Mouse (Mus musculus): ENCODE data around the gene Unkl. TPM values are rescaled to one million over a fixed set of nuclear protein-coding genes. Genes with fewer than 3 reads are reported as not detected.

Unkl gene
- polyA plus RNA-seq, 1 experiment from 2014 or later, result 8.3 TPM

DNA sequence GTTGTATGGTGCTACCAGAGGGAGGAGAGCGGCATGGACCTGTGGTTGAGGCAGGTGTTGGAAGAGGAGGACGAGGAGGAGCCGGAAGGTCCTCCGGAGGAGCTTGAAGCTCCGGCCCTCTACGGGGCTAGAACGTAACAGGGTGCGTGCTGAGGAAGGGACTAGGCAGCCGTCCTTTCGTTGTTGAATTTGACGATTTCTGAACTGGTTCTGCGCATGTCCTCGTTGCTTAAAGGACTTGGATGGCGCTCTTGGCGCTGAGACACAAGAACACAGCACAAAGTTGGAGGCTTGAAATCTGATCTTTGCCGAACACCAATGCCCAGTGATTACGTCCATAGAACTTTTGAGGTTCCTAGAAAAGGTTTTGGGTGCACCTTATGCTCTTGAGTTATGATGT is 3.2 kb upstream of the Unkl start:
- no peak for DNase-seq (ENCODE audit: extremely low spot score, low spot score)
- Histone ChIP-seq H3K27ac (peak overlapping the region; percentile 94), H3K27me3 (ENCODE audit: poor library complexity, severe bottlenecking) (no peaks in the 10 kb centered on the region; the same call in 1 of the 2 replicates), H3K9me3 (no peaks in the 10 kb centered on the region), H3K4me1 (peaks cover 56% of the 10 kb centered on the region), H3K4me3 (peak overlapping the region; percentile 79), H3K36me3 (replicated peaks) (peaks cover 13% of the 10 kb centered on the region; the same call in 1 of the 2 replicates)
- 10% methylated on average over 17 of the region's 17 CpGs for WGBS

DNA sequence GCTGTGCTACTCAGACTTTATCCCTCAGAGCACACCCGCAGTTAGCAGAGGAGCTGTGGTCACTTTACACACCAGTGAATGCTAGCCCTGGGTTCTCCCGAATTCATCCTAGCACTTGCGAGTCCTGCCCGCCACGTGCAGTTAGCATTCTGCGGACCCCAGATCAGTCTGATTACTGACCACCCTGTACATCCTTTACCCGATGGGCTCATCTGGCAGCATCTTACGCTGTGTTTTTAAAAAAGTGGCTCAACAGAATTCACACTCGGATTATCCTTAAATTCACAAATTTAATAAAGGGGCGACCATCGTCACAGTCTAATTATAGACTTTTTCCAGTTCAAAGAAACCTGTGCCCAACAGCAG is 430 bp upstream of the Unkl start:
- Histone ChIP-seq H3K27me3 (ENCODE audit: poor library complexity, severe bottlenecking) (no peaks in the 10 kb centered on the region), H3K4me1 (peaks cover 57% of the 10 kb centered on the region), H3K27ac (peak overlapping the region; percentile 92), H3K36me3 (replicated peaks) (peaks cover 29% of the 10 kb centered on the region), H3K9me3 (no peaks in the 10 kb centered on the region), H3K4me3 (peak overlapping the region; percentile 90)
- DNase-seq (ENCODE audit: extremely low spot score, low spot score), result no peak
- WGBS, result 6% methylated on average over 11 of the region's 11 CpGs

DNA sequence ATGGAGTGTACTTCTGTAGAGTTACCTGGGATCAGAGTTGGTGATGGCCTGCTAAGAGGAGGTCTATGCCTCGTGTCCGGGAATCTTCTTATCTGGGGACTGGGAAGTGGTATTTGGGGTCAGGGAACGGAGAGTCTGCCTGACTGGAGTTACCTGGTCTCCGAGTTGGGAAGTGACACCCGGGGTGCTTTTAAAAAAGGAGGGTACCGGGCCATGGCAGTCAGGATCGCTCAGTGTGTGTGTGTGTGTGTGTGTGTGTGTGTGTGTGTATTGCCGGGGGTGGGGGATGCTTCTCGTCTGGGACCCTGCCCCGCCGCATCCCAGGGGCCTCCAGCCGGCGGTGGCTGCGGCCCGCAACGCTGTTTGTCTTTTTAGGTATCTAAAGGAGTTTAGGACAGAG is 894 bp downstream of the Unkl start:
- Histone ChIP-seq H3K4me1 (peaks cover 47% of the 10 kb centered on the region), H3K27me3 (ENCODE audit: poor library complexity, severe bottlenecking) (no peaks in the 10 kb centered on the region), H3K36me3 (replicated peaks) (peaks cover 42% of the 10 kb centered on the region), H3K4me3 (peak overlapping the region; percentile 90), H3K27ac (peak overlapping the region; percentile 92), H3K9me3 (no peaks in the 10 kb centered on the region)
- WGBS, result 1% methylated on average over 16 of the region's 16 CpGs
- no peak for DNase-seq (ENCODE audit: extremely low spot score, low spot score)

DNA sequence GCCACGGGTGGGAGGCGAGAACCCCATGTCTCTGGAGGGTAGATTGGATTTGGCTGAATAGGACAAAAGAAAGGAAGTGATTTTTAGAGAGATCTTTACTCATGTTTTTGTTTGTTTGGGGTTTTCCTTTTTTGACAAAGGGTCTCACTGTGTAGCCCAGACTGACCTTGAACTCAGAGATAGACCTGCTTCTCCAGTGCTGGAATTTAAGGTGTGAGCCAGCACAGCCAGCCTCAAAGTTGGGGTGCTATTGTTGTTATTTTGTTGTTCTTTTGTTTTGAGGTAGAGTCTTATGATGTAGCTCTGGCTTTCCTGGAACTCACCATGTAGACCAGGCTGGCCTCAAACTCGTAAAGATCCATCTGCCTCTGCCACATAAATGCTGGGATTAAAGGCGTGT is 14.2 kb downstream of the Unkl start:
- Histone ChIP-seq H3K36me3 (replicated peaks) (peaks cover 70% of the 10 kb centered on the region), H3K9me3 (no peaks in the 10 kb centered on the region), H3K4me3 (no peak overlapping the region), H3K27me3 (ENCODE audit: poor library complexity, severe bottlenecking) (no peaks in the 10 kb centered on the region), H3K27ac (no peak overlapping the region), H3K4me1 (no peaks in the 10 kb centered on the region)
- WGBS, result 94% methylated on average over 4 of the region's 4 CpGs
- no peak for DNase-seq (ENCODE audit: extremely low spot score, low spot score)

DNA sequence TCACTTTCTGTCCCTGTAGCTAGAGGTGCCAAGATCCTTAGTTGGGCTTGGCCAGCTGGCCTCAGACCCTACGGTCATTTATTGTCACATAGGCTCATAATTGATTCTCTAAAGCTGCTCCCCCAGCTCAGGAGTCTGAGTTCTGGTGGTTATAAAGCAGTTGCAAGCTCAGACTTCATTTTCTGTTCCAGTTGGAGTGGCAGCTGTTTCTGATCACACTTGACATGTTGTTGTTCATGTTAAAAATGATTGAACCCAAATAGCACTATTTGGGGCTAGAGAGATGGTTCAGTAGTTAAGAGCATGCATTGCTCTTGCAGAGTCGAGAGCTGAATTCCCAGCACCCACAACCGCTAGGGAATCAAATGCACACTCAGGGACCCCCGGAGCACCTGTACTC is 21.8 kb downstream of the Unkl start:
- Histone ChIP-seq H3K27ac (no peak overlapping the region), H3K9me3 (no peaks in the 10 kb centered on the region), H3K4me3 (no peak overlapping the region), H3K36me3 (replicated peaks) (peaks cover 93% of the 10 kb centered on the region), H3K4me1 (no peaks in the 10 kb centered on the region), H3K27me3 (ENCODE audit: poor library complexity, severe bottlenecking) (no peaks in the 10 kb centered on the region)
- no peak for DNase-seq (ENCODE audit: extremely low spot score, low spot score)
- WGBS, result 93% methylated on average over 4 of the region's 4 CpGs

DNA sequence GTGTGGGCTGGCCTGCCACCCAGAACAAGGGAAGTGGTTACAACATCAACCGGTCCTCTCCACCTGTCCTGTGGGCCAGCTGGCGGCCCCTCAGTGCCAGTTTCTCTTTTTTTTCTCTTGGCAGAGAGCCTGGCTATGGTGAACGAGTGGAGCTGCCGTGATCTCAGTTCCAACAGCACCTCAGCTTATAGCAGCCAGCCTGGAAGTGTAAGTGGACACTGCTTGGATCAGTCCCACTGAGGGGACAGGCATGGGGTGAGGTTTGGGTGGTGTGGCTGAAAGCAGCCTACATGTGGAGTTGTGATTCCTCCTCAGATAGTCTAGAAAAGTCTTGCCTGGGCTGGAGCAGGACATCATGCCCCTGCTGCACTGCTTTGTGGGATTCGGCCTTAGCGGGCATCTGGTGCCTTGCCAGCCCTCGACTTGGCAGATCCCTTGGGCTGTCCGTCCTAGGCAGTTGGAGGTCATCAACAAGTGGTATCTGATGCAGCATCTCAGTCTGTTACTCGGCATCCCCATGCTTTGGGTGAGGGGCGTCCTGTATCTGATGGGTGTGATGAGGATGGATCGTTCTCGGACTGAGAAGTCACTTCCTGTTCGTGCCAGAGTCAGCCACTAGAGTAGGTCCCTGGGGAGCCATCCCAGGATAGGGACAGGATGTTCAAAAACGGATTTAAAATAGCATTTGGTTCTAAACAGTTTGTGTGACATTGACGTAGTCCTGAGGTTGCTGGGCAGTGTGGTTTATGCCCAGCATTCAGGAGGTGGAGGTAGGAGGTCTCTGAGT is 22.7 kb downstream of the Unkl start:
- Histone ChIP-seq H3K4me1 (no peaks in the 10 kb centered on the region), H3K27me3 (ENCODE audit: poor library complexity, severe bottlenecking) (no peaks in the 10 kb centered on the region), H3K4me3 (no peak overlapping the region), H3K27ac (no peak overlapping the region), H3K36me3 (replicated peaks) (peaks cover 93% of the 10 kb centered on the region), H3K9me3 (no peaks in the 10 kb centered on the region)
- WGBS, result 90% methylated on average over 15 of the region's 15 CpGs
- DNase-seq (ENCODE audit: extremely low spot score, low spot score), result no peak

DNA sequence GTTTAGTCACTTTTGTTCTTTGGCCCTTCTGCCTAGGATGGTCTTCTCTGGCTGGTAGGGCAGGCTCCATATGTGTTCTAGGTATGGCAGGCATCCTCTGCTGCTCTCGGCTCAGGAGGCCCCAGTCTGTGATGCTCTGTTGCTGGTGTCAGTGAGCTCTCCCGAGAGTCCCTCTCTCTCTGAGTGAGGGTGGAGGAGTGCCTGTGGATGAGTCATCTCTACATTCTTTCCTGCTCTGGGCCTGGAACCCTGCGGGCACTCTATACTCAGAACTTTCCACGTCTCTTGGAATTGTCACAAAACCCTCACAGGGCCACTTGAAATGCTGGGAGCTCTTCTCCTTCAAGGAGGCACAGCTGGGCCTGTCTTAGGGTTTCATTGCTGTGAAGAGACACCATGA is 23.5 kb downstream of the Unkl start:
- H3K27ac ChIP-seq, result no peak overlapping the region
- no peaks in the 10 kb centered on the region for H3K9me3 ChIP-seq
- H3K27me3 ChIP-seq (ENCODE audit: poor library complexity, severe bottlenecking), result no peaks in the 10 kb centered on the region
- peaks cover 92% of the 10 kb centered on the region for H3K36me3 ChIP-seq (replicated peaks)
- no peak for DNase-seq (ENCODE audit: extremely low spot score, low spot score)
- WGBS, result 93% methylated on average over 4 of the region's 4 CpGs
- H3K4me3 ChIP-seq, result no peak overlapping the region
- H3K4me1 ChIP-seq, result no peaks in the 10 kb centered on the region

DNA sequence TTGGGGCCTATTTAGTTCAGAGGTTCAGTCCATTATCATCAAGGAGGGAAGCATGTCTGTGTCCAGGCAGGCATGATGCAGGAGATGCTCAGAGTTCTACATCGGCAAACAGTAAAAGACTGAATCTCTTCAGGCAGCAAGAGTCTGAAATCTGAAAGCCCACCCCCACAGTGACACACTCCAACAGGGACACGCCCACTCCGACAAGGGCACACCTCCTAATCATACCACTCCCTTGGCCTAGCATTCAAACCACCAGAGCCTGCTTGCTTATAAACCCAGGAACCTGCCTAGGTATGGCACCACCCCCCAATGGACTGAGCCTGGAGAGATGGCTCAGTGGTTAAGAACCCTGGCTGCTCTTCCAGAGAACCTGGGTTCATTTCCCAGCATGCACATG is 27.2 kb downstream of the Unkl start:
- Histone ChIP-seq H3K9me3 (no peaks in the 10 kb centered on the region), H3K4me3 (no peak overlapping the region), H3K27ac (no peak overlapping the region), H3K27me3 (ENCODE audit: poor library complexity, severe bottlenecking) (0 out of 2 replicates have a peak, but pooled peaks cover under 1% of the 10 kb centered on the region), H3K36me3 (replicated peaks) (peaks cover 65% of the 10 kb centered on the region), H3K4me1 (no peaks in the 10 kb centered on the region)
- 87% methylated on average over 3 of the region's 3 CpGs for WGBS
- DNase-seq (ENCODE audit: extremely low spot score, low spot score), result no peak

DNA sequence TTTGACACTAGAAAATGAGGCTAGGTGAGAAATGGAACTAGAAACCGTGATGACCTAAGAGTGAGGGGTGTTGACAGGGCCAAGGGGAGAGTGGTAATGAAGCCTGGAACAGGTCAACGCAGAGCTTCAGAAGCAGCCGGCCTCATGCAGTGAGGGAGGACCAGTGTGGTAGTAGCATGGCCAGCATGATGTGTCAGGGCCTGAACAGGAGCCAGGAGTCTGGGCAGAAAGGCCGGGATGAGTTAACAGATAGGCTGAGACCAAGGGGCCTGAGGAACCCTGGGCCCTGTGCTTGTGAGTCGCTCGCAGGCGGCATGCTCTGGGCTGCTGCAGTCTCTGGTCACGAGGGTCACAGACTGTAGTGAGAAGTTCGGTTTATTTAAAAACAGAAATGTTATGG is 30.8 kb downstream of the Unkl start:
- no peaks in the 10 kb centered on the region for H3K9me3 ChIP-seq
- peaks cover 22% of the 10 kb centered on the region for H3K4me1 ChIP-seq
- no peak for DNase-seq (ENCODE audit: extremely low spot score, low spot score)
- peaks cover 35% of the 10 kb centered on the region for H3K36me3 ChIP-seq (replicated peaks)
- H3K27me3 ChIP-seq (ENCODE audit: poor library complexity, severe bottlenecking), result 0 out of 2 replicates have a peak, but pooled peaks cover 17% of the 10 kb centered on the region
- 92% methylated on average over 9 of the region's 9 CpGs for WGBS
- no peak overlapping the region for H3K27ac ChIP-seq
- H3K4me3 ChIP-seq, result no peak overlapping the region

DNA sequence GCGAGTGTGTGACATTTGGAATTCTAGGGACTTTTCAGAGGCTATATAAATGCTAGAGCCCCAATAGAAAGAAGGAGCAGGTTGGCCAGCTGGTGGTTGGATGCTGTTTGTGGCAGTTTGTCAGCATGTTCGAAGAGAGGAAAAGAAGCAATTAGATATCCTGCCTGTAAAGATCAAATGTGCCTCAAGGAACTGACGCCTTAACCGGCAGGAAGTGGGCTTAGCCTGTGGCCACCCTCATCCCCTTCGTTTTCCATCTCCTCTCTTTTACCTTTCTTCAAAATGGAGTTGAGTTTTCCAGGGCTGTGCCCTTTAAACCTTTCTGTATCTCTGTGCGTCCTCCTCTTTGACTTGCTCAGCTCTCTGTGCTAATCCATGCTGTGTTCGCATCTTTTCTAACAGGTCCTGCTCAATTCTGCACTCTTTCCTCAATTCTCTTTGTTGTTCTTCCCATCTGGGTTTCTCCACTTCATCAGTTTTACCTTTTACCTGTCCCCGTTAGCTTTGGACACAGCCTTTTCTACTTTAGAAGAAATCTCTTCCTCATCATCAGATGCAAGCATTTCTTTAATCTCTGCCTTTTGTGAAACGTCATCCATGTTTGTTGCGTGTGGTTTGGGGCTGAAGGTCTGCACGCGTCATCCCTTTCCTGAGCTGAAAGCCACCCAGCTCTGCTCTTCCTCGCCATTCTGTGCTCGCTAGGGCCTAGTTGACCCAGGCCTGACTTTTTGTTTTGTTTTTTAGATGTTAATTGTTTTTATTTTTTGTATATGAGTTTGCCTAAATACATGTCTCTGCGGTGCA is 31.5 kb downstream of the Unkl start:
- H3K4me1 ChIP-seq, result peaks cover 22% of the 10 kb centered on the region
- no peak overlapping the region for H3K4me3 ChIP-seq
- H3K36me3 ChIP-seq (replicated peaks), result peaks cover 28% of the 10 kb centered on the region
- H3K27ac ChIP-seq, result no peak overlapping the region
- no peaks in the 10 kb centered on the region for H3K9me3 ChIP-seq
- WGBS, result 92% methylated on average over 15 of the region's 15 CpGs
- H3K27me3 ChIP-seq (ENCODE audit: poor library complexity, severe bottlenecking), result 0 out of 2 replicates have a peak, but pooled peaks cover 17% of the 10 kb centered on the region
- no peak for DNase-seq (ENCODE audit: extremely low spot score, low spot score)

DNA sequence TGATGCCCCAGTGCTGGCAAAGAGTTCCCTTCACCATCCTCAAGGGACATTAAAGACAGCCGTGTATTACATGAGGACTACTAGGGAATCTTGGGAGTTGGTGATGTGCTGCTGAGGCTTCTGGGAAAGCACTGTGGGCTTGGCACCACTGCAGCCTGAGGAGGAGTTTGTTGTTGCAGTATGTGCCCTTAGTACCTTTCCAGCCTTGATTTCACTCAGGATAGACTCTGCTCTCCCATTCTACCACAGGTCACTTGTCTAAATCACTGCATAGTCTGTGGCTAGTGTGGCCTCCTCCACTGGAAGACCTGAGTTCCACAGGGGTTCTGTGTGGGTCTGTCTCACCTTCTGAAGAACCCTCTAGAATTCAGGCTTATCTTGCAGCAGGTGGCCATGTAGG is 32.5 kb downstream of the Unkl start:
- peaks cover 17% of the 10 kb centered on the region for H3K36me3 ChIP-seq (replicated peaks)
- 100% methylated on average over 1 of the region's 1 CpGs for WGBS
- H3K27ac ChIP-seq, result no peak overlapping the region
- H3K4me1 ChIP-seq, result peaks cover 22% of the 10 kb centered on the region
- no peak overlapping the region for H3K4me3 ChIP-seq
- no peaks in the 10 kb centered on the region for H3K9me3 ChIP-seq
- H3K27me3 ChIP-seq (ENCODE audit: poor library complexity, severe bottlenecking), result 0 out of 2 replicates have a peak, but pooled peaks cover 17% of the 10 kb centered on the region
- no peak for DNase-seq (ENCODE audit: extremely low spot score, low spot score)

DNA sequence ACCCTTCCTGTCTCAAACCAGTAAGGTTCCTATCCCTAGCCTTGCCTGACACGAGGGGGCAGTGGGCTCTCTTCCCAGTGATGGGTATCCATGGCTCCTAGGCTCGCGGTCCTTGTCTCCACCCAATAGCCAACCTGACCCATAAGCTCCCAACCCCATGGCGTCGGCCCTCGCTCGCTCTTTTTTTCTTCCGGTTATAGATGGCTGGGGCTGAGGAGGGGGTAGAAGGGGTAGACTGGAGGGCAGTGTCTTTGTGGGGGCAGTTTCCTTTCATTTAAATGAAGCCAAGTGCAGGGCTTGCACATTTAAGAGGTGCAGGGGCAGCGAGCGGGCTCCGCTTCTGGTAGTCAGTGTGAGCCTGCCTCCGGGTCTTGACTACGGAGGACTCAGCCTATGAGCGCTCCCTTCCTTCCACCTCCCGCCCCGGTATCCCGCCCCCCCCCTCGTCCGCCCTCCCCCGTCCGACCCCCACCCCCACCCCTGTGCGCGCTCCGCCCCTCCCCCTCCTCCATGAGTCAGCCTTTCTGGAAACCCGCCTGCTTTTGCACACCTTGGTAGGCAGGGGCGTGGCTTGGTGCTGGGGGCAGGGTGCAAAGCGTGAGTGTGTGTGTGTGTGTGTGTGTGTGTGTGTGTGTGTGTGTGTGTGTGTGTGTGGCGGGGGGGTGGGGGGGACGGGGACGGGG is 33.8 kb downstream of the Unkl start:
- under 1% methylated on average over 18 of the region's 30 CpGs for WGBS
- Histone ChIP-seq H3K9me3 (no peaks in the 10 kb centered on the region), H3K27me3 (ENCODE audit: poor library complexity, severe bottlenecking) (0 out of 2 replicates have a peak, but pooled peaks cover 17% of the 10 kb centered on the region), H3K36me3 (replicated peaks) (peaks cover 15% of the 10 kb centered on the region), H3K27ac (peak overlapping the region; percentile 77), H3K4me3 (peak overlapping the region; percentile 59), H3K4me1 (peaks cover 22% of the 10 kb centered on the region)
- DNase-seq (ENCODE audit: extremely low spot score, low spot score), result peak; percentile 53
